Mouse (Mus musculus) right cerebral cortex, postnatal 25 days (tissue): ENCODE measurements at regions not wholly inside any gene's neighbourhood (a gene's known extent, or its start where the extent isn't known, plus 50 kb on each side); places are given as distances from the start of the nearest gene placed in this dataset.

Source experiments
- DNase-seq: peaks from one replicate; pipeline ENCODE4 v3.0.0; 2022

GRCm38 (mm10) chr10:125726546-125726945 lies 239.4 kb upstream of the Lrig3 start:
- no peak for DNase-seq

DNA sequence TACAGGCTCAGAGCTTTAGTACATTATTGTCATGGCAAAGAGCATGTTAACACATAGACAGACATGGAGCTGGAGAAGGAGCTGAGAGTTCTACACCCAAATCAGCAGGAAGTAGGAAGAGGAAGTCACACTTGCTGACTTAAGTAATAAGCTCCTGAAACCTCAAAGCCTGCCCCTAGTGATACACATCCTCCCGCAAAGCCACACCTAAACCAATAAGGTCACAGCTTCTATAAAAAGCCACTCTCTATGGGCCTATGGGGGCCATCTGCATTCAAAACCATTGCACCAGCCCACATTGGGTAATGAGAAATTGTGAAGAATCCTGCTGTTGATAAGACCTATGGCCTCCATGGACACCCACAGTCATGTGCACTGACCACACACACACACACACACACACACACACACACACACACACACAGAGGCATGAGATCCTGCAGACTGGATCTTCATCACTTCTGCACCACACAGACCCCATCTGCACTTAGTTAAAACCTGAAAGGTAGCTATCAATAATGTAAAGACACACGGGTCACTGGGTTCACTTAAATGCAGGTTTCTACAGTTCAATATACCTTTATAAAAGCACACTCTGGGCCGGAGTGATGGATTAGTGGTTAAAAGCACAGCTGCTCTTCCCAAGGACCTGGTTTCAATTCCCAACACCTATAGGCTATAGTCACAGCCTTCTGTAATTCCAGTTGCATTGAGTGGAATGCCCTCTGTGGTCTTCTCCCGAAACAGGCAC lies 230.0 kb upstream of the Lrig3 start:
- no peak for DNase-seq

DNA sequence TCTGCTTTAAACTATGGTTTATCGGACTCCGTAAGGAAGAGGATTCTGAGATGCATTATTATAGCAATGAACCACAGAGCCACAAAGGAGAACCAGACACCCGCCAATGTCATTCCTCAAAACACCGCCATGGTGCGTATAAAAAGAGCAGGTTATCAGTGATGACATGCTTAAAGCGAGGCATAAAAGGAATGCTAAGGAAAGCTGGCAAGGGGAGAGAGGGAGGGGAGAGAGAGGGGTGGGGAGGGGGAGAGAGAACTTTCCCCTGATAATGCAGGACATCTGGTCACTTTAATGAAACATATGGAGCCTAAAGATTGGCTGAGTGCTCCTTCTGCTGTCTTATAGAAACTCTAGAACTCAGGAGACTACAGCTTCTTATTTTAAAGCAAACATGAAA lies 222.8 kb upstream of the Lrig3 start:
- DNase-seq, result no peak

DNA sequence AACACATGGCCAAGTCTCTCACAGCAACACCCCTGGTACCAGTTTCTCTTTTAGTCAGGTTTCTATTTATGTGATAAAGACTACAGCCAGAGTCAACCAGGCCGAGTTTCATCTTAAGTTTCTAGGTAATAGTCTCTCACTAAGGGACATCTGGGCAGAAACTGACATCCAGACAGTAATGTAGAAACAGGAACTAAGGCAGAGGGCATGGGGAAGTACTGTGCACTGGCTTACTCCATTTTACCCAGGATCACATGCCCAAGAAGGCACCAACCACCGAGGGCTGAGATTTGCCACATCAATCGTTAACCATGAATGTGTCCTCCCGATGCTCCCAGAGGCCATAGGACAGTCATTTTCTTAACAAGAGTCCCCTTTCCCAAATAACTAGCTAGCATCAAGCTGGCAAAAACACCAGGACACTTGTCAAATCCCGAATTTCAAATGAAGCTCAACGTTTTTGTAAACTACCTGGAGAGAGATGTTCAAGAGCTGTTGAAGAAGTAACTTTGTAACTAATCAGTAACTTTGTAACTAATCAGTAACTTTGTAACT lies 216.9 kb upstream of the Lrig3 start:
- DNase-seq, result no peak

- DNase-seq, result no peak
These were observed 213.3 kb upstream of the Lrig3 start for GRCm38 (mm10) chr10:125752506-125753218.

DNA sequence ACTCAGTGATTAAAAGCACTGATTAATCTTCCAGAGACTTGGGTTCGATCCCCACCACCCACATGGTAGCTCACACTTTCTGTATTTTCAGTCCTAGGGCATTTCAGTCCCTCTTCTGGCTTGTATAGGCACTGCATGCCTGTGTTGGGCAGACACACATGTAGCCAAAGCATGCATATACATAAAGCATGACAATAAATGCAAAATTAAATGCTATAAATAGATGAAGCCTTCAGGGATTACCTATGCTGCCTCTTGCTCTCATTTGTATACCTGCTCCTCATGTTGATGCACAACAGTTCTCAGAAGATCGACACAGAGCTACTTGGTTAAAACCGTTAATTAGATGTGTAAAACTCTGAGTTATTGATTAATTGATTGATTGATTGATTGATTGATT lies 206.8 kb upstream of the Lrig3 start:
- DNase-seq, result no peak

GRCm38 (mm10) chr10:125762367-125763068 lies 203.4 kb upstream of the Lrig3 start:
- no peak for DNase-seq

DNA sequence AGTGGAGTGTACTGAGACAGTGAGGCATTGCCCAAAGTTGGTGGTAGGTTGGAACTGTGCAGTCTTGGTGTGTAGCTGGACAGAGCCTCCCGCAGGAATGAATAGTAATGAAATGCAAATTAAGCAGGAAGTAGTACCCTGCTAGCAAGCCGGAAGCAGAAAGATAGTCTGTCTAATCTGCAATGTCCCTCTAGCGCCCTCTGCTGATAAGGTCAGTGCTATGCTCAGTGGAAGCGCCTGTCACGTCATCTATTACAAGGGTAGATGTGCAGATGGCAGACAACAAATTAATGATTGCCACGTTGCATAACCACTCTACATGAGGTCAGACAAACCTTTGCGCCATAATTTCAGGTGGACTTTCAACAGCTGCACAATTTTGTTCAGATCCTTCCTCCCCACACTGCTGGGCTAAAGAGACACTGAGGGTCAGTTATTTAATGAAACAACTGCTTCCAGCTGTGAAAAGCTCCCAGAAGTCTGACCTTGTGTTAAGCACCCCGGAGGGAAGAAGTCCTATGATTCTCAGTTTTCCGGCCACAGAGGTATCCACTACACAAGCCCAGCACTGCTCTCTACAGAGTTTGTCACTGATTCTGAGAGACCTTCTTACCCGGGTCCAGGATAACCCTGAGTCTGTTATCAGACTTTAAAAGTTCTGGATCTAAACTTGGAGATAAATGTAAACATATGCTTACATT lies 201.4 kb upstream of the Lrig3 start:
- no peak for DNase-seq

GRCm38 (mm10) chr10:125765103-125765820 lies 200.7 kb upstream of the Lrig3 start:
- DNase-seq, result no peak

DNA sequence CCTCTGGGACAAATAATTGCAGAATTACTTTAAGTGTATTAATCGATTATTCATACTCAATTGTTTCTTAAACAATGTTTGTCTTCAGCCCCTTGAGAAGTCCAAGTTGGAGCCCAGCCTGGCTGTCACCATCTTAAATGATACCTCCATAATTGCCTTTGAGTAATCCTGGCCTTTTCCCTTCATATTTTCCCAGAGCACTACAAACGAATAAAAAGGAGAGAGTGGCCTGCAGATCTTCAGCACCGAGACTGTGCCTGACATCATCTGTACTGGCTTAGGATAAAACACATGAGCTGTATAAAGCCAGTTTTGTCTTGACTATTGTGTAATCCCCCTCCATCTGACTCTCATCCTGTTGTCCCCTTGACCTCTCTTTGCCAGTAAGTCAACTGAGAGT lies 197.7 kb upstream of the Lrig3 start:
- DNase-seq, result no peak

DNA sequence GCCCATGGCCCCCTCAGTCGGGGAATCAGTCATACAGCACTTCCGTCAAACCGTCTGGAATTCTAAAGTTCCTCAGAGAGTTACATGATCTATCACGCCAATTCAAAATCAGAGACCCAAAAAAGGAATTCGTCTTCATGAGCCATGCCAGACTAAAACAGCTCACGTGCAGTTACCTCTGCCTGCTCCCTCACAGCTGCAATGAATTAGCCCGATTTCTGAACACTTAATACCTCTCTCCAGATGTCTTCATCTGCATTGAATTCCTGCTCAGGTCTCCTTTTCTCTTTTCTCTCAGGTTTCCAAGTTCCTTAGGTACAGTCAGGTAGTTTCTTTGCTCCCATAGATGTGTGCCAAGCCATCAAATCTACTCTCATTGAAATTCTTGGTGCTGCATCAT lies 192.4 kb upstream of the Lrig3 start:
- no peak for DNase-seq

- DNase-seq, result no peak
These were observed 183.5 kb upstream of the Lrig3 start for GRCm38 (mm10) chr10:125782486-125782885.

DNA sequence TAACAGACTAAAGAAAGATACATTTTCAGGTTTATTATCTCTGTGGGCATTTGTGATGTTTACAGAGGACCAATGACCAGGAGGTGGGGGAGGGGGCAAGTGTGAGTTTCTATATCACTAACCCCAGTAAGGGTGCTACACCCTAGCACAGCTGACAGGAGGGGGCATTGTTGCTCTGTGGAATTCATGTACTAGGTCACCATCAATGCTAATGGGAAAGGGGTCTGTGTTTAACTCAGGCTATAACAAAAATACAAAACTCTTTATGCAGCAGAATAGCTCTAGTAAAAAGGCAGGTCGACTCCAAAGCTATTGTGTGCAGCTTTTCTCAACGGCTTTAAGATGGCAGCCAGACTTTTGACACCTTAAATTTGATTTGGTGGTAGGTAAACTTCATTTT lies 181.1 kb upstream of the Lrig3 start:
- DNase-seq, result no peak

DNA sequence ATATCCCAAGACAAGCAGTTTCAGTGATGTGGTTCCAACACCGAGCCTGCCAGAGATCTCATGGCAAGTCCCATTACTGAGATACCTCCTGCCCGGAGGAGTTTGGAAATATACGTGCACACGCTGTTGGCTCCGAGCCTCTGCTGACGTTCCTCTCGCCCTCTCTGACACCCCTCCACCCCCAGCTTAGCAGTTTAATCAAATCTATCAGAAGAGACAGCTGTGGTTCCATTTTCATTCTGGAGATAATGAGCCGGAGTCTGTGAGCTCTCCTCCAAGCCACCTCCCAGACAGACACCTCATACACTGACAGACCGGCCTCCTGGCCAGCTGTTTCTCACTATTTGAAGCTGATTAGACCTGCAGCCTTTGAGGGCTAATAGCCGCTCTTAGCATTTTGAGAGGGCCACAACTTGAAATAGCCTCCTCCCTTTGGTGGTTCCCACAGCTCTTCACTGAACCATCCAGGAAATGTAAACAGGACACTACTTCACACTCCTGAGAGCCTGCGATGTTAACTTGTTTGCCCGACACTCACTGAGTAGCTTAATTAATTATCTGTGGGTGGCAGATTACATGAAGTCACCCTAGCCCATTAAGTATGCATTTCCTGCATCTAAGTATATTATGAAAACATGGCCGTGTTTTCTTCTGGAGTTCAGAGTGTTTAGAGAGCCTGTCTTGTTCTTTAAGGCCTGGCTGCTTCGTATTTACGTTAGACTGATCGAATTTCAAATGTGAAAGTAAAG lies 180.3 kb upstream of the Lrig3 start:
- no peak for DNase-seq

DNA sequence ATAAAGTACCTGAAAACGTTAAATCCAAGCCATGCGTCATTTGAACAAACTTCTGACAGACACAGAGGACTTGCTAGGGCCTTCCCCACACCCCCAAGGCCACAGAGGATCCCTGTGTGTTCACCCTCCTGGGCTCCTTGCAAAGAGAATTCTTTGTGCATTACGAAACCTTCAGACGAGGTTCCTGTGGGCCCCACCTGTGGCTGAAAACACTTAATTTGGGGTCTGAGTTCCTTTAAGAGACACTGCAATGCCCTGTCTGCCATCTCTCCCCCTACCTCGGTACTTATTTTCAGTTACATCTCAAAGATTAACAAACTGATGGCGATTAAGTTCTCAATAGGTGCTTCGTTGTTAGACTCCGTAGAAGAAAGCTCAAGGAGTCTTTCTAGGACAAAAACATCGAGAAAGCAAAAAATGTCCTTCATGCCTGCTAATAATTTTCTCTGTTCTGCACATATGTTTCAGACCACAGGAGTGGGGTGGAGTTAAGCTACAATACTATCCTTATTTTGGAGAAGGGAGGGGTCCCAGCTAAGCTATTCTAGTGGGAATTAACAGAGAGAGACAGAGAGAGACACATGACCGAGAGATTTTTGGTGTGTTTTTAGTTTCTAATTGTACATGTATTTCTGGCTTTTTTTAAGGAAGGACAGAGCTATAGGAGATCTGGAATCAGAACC lies 179.6 kb upstream of the Lrig3 start:
- DNase-seq, result no peak

- no peak for DNase-seq
These were observed 179.1 kb upstream of the Lrig3 start for GRCm38 (mm10) chr10:125786880-125787337.

DNA sequence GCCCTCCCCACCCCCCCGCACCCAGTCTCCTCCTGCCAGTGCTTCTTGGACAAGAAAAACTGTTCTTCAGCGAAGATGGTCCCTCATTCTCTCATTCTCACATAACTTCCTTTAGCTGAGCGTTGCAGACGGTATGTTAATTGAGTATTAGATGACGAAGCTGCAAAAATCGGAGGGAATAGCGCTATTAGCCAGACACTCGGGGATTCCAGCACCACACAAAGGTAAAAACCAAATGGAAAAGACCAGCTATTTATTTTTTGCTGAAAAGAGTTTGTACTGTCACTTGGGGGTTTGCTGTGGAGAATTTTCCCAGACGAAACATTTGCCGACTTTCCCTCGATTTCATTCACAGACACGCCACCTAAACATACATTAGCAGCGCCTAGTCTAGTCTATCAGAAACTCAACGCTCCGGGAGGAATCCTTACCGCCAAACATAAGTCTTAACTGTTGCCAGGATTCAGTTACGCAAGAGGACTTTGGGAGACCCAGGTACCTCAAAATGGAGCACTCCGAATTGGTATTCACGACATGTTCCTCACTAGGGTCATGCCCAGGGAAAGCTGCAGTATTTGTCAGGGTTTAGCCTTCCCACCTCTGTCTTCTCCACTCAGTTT lies 178.4 kb upstream of the Lrig3 start:
- DNase-seq, result no peak

DNA sequence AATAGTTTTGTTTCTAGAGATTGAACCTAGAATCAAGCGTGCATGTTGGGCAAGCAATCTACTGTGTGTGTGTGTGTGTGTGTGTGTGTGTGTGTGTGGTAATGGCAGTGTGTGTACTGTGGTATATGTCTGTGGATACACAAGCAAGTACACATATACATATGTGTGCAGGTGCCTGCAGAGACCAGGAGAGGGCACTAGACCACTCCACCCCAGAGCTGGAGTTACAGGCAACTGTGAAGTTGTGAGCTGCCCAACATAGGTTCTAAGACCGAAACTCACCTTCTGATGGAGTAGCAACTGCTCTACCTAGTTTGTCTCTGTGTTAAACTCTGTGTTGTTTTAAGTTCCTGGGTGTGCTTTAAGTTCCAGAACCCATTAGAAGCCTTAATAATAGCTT lies 177.7 kb upstream of the Lrig3 start:
- DNase-seq, result no peak

DNA sequence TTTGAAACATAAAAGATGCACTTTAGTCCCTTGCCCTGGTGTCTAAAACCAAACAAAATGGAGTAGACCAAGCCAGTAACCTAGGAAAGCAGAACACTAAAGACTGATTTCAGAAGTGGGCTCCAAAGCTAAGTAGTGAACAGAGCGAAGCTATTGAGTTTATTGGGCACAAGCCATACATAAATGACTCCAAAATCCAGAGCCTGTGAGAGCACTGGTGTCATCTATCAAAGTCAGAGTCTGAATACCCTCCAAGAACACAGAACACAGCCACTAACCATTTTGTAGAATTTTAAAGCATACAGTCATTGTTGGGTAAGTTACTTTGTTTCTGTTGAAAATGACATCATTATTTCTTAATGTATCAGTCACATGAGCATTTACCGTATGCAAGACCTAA lies 175.0 kb upstream of the Lrig3 start:
- DNase-seq, result no peak

- DNase-seq, result no peak
These were observed 171.5 kb upstream of the Lrig3 start for GRCm38 (mm10) chr10:125794504-125794903.
